Mouse (Mus musculus): ENCODE measurements around the gene Cpne7.

DNA sequence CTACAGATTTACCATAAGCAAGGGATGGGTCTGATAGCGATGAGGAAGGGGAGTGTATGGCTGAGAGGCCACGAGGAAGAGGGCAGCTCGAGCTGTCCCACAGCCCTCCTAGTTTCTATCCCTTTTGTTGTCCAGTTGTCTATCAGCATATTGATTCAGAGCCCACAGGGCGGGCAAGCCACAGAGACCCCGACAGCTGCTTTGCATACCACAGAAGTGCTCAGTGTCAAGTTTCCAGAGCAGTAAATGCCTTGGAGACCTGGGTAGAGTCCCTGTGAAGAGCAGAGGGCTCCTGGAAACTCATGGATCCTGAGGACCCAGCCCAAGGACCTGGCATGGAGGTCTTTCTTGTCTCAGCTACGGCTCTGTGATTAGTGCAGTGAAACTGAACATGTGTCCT, 34.2 kb upstream of the Cpne7 start:
- TF ChIP-seq CTCF (IDR thresholded peaks at IDR 0.05; ENCODE audit: extremely low read depth, insufficient read depth, low read length) (no peak), POLR2A (IDR thresholded peaks at IDR 0.05; ENCODE audit: extremely low read depth, insufficient read depth, low read length) (no peak)

Data from cortical plate, adult 2 months (tissue).